Mouse (Mus musculus) kidney, adult 9 months (tissue): ENCODE measurements at regions not wholly inside any gene's neighbourhood (a gene's known extent, or its start where the extent isn't known, plus 50 kb on each side); places are given as distances from the start of the nearest gene placed in this dataset.
"Not testable (repeated sequence)": the region's sequence is repeated elsewhere in the genome, so short reads cannot be mapped to it uniquely, and the experiment has no call there.

ENCODE experiments used
- DNase-seq: peaks from one replicate; pipeline ENCODE4 v3.0.0; 2022

GRCm38 (mm10) chr12:36943903-36944302 lies 164.4 kb upstream of the Meox2 start:
- DNase-seq = no peak

GRCm38 (mm10) chr12:36945964-36946363 lies 162.4 kb upstream of the Meox2 start:
- DNase-seq = peak; percentile 53

DNA sequence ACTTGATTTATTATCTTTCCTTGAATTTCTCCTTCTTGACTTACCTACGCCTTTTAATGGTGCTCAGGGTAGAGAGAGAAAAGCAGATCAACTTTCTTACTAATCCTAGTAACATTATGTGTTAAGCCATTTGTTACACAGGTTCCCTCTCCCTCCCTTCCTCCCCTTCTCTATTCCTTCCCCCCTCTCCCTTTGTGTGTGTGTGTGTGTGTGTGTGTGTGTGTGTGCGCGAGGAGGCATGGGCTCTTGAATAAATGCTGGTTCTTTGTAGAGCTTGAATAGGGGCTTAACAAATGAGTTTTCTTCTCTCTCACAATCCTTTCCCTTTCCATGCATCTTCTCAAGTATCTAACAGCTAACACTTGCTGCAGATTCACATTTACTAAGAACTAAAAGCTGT lies 160.4 kb upstream of the Meox2 start:
- no peak for DNase-seq

DNA sequence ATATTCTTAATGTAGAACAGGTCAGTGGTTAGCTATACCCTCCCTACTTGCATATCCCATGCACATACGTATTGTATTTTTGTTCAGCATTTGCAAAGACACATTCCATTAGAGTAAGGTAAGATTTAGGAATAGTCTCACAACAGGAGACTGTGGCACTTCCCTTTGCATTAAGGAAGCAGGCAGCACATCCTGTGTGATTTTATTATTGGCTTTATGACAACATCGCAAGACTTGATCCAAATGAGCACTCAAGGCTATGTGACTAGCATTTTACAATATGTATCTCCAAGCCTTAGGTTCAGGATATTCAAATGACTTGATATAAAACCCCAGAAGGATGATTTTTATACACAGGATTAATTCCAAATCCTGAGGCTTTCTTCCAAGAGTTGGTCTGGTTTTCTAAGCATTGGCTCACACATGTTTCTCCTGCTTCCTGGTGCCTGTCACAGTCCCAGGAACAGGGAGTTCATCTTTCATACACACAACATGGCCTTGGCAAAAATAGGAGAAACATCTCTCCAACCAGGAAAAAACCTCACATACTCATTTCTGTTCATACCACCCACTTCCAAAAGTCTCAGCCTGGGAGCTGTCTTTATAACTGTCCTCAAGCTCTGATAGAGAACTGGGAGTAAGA lies 159.1 kb upstream of the Meox2 start:
- peak; percentile 1 for DNase-seq

DNA sequence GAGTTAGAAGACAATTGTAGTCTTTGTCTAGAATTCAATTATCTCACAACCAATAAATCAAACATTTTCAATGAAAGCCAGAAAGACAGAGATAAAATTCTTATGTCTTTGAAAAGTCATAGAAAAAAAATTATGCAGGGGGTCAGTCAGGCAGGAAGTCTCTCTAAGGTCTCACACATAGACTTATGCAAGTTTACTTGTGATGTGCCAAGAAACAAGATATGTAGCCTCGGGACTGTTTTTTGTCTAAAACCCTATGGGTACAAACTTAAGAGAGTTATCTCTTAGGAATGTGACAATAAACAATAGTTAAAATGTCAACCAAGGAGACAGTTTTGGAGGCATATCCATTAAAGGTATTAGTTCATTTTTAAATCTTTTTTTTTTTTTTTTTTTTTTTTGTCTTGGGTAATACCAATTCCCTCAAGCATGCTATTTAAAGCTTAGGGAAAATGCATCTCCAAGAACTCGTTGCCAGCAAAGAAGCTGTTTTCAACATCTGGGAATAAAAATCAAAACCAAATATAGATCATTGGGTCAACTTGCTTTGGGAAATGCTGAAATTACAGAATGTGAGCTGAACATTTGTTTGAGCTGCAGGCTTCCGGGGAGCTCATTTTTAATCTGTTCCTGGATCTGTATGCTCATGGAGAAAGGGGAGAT lies 133.8 kb upstream of the Meox2 start:
- no peak for DNase-seq

- no peak for DNase-seq
Measured at GRCm38 (mm10) chr12:36977141-36977540, 131.2 kb upstream of the Meox2 start.

- no peak for DNase-seq
Measured at GRCm38 (mm10) chr12:36991135-36991534, 117.2 kb upstream of the Meox2 start.

DNA sequence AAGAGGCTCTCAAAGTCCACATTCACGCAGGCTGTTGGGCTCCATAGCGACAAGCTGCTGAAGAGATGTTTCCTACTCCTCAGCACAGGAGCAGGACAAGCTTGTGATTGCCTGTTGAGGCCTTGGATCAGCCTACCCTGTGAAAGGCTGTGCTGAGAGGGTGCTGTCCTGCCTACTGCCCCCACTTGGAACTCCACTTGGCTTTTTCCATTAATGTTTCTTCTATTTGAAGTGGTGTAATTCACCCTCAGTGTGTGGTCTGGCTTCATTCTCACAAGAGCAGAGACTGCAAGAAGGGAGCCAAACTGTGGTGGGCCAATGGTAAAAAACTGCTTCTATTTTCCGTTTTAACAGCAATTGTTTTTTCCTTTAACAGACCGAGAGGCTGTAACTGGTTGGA lies 116.4 kb upstream of the Meox2 start:
- DNase-seq = no peak

GRCm38 (mm10) chr12:37001401-37001800 lies 106.9 kb upstream of the Meox2 start:
- DNase-seq = no peak

- DNase-seq = no peak
Measured at GRCm38 (mm10) chr12:37005262-37005661, 103.1 kb upstream of the Meox2 start.

DNA sequence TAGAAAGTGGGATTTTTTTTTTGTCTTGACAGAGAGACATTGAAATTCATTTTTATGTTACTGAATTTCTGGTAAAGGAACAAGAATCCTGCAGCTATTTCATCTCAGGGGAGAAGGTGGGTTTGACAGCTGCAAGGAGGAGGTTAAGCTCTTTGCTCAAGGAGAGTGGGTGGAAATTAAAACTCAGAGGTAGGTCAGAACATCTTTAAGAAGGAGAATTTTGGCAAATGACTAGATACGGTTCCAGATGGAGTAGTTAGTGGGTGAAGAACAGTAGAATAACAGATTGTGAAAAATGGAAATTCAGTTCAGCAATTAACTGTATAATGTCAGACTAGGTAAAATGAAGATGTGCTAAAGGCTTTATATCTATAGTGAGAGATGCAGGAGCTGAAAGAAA lies 98.0 kb upstream of the Meox2 start:
- no peak for DNase-seq

DNA sequence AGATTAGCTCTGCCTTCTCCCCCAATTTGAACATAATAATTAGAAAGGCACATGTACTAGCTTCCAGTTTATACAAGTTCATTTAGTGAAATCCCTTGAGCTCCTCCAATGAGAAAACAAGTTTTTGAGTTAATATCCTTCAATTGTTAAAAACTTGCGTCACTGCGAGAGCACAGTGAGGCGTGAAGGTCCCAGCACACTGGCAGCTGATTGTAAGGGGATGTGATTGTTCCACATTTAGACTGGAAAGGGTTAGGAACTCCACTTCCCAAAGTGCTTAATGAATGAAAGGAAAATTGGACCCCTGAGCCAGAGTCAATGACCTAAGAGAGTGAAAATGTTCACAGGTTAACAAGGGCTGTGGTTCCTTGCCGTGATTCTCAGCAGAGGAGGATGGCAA lies 93.9 kb upstream of the Meox2 start:
- DNase-seq = no peak

- DNase-seq = not testable (repeated sequence)
Measured at GRCm38 (mm10) chr12:37014945-37015344, 93.4 kb upstream of the Meox2 start.

- DNase-seq = no peak
Measured at GRCm38 (mm10) chr12:37015474-37016248, 92.7 kb upstream of the Meox2 start.

- DNase-seq = no peak
Measured at GRCm38 (mm10) chr12:37047191-37047590, 61.1 kb upstream of the Meox2 start.

- DNase-seq = peak; percentile 38
Measured at GRCm38 (mm10) chr12:37050596-37050995, 57.7 kb upstream of the Meox2 start.

DNA sequence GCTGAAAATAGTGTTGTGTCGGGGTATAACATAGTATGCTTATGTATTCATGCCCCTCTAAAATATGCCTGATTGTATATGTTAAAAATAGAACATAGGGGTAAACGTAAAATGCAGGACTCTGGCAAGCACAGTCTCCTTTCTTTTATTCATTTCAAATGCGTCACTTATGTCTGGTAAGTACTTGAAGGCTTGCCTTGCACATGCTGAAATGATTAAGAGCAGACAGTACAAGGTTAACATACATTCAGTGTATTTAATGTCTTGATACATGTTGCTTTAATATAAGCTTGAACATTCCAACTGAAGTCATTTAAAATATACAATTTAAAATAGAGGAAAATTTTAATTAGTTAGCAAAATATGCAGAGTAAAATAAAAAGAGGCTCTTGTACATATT lies 50.9 kb upstream of the Meox2 start:
- no peak for DNase-seq
